Mouse (Mus musculus) CD4-positive, CD25-positive, alpha-beta regulatory T cell, adult 4 months (primary cell): ENCODE measurements at regions not wholly inside any gene's neighbourhood (a gene's known extent, or its start where the extent isn't known, plus 50 kb on each side); places are given as distances from the start of the nearest gene placed in this dataset.
"Not testable (repeated sequence)": the region's sequence is repeated elsewhere in the genome, so short reads cannot be mapped to it uniquely, and the experiment has no call there.

Source experiments
- ATAC-seq: one replicate; pipeline ENCODE4 v1.8.0; 2017

GRCm38 (mm10) chr13:115911524-115912459 is 397.7 kb downstream of the Isl1 start:
- no peak for ATAC-seq

- no peak for ATAC-seq
Observed at GRCm38 (mm10) chr13:115910866-115911449, 398.5 kb downstream of the Isl1 start.

- ATAC-seq, result no peak
Observed at GRCm38 (mm10) chr13:115880616-115881015, 428.9 kb downstream of the Isl1 start.

GRCm38 (mm10) chr13:115860480-115860879 is 449.0 kb downstream of the Isl1 start:
- ATAC-seq, result no peak

DNA sequence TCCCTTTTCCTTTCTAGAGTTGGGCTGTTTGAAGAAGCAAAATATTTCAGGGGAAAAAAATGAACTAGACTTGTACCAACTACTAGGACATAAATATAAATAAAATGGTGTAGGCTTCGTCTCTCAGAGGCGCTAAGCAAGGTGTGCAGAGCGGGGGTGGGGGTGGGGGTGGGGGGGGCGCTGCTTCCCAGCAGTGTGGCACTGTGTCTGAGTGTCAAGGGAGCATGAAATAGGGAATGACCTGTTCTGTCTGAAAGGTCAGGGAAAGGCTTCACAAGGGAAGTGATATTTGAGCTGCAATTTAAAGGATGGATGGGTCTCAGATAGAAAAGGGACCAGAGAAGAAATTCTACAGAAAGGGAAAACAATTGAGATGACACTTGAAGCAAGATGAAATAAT is 452.9 kb downstream of the Isl1 start:
- ATAC-seq, result no peak

- no peak for ATAC-seq
Observed at GRCm38 (mm10) chr13:115852689-115853356, 456.7 kb downstream of the Isl1 start.

GRCm38 (mm10) chr13:115843121-115843520 is 466.4 kb downstream of the Isl1 start:
- ATAC-seq, result no peak

GRCm38 (mm10) chr13:115836203-115836768 is 473.2 kb downstream of the Isl1 start:
- ATAC-seq, result no peak

DNA sequence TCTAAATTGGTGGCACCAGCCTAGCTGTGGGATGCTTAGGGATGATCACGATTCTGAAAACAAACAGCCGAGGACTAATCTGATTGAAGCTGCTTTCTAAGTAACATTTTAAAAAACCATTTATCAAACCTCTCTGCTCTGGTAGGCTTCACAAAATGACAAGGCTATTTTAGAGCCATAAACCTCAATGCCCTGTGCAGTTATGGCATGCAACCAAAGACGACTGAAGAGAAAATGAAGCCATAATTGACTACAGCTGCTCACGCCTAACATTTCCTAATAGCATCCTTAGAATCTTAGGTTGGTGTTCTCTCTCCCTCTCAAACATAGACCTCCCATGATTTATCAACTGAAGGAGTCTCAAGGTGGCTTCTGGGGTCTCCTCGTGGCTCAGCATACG is 484.3 kb downstream of the Isl1 start:
- ATAC-seq, result no peak

DNA sequence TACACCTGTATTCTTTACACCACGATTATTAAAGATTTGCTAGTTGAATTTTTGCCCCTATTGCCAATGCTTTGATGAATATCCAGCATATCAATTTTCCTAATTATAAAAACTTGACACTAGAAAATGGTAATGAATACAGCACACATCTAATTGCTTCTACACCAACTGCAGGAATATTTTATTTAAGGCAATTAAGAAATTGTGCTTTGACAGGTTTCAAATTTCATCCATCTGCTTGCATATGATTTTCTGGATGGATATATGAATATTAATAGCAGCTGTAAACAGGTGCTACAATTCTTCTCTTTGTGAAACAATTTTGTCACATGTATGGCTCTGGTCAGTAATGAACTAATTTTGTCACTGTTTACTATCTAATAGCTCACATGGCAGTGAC is 487.0 kb downstream of the Isl1 start:
- no peak for ATAC-seq

- no peak for ATAC-seq
Observed at GRCm38 (mm10) chr13:115814211-115814610, 495.3 kb downstream of the Isl1 start.

- no peak for ATAC-seq
Observed at GRCm38 (mm10) chr13:115799294-115799693, 510.2 kb downstream of the Isl1 start.

- no peak for ATAC-seq
Observed at GRCm38 (mm10) chr13:115751271-115751670, 558.2 kb downstream of the Isl1 start.

DNA sequence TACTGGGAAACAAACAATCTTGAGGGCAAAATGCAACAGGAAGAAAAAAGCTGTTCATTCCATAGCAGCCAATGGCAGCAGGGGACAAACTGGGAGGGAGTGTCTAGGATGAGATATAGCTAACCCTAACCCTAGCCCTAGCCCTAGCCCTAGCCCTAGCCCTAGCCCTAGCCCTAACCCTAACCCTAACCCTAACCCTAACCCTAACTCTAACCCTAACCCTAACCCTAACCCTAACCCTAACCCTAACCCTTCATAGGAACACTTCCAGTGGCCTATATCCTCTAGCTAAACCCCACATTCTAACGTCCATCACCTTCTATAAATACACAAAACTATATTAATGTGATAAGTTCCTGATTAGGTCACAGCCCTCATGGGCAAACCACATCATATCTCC is 567.4 kb downstream of the Isl1 start:
- not testable (repeated sequence) for ATAC-seq

- no peak for ATAC-seq
Observed at GRCm38 (mm10) chr13:115727986-115728385, 581.5 kb downstream of the Isl1 start.

- no peak for ATAC-seq
Observed at GRCm38 (mm10) chr13:115725356-115725952, 584.0 kb downstream of the Isl1 start.

DNA sequence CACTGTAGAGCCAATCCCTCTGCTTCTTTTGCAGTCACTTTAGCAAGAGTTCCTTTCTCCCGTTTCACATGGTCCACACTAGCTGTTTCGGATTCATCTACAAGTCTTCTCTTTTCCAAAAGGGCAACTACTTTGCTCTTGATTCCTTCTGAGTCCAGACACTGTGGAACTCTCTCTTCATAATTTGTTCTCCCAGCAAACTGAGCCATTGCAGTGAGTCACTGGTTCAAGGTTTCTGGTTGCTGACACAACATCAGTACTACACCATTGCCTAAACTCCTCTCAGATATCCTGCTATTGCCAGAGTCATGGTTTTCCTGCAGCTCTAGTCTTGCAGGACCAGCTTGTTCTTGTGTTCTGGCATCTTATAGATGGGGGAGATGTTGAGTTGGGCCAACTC is 590.2 kb downstream of the Isl1 start:
- no peak for ATAC-seq

- ATAC-seq, result no peak
Observed at GRCm38 (mm10) chr13:115718859-115719258, 590.6 kb downstream of the Isl1 start.

- ATAC-seq, result no peak
Observed at GRCm38 (mm10) chr13:115696197-115696596, 594.4 kb upstream of the Itga1 start.

GRCm38 (mm10) chr13:115687426-115687825 is 585.7 kb upstream of the Itga1 start:
- no peak for ATAC-seq

DNA sequence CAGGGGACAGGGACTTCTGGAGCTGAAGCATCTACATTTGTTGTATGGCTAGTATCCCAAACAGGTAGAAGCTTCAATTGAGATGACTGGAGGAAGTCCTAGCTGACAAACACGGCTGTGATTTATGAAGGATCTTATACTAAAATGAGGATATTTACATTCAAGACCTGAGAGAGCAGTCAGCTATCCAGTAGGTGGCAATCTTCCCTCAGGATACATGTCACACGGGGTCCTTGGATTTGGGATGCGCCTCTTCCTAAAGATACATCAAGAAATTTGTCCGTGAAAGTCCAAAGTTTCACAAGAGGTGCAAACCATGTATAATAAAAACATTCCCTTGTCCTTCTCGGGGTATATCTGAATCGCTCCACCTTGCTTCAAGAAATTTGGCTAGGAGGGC is 577.8 kb upstream of the Itga1 start:
- ATAC-seq, result no peak

DNA sequence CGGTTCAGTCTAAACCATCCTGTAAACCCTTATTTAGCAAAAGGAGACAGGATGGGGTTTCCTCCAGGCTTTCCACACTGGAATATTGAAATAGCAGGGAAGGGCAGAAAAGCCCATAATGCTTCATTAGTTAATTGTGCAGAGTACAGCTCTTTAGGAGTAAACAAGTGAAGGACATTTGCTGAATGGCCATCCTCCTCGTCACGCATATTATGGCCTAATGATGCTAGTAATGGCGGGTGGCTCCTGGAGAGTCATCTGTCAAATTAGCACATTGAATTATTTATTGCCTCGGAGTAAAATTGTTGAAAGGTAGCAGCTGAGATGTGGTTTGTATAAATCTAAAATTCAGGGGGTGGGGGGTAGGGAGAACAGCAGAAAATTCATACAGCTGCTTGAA is 575.1 kb upstream of the Itga1 start:
- ATAC-seq, result no peak

GRCm38 (mm10) chr13:115673729-115674128 is 572.0 kb upstream of the Itga1 start:
- no peak for ATAC-seq
